Mouse (Mus musculus) forebrain, embryonic 14.5 days (tissue): ENCODE results near the gene Ambra1. TPM values are rescaled to one million over a fixed set of nuclear protein-coding genes. Genes with fewer than 3 reads are reported as not detected.

Source experiments
- ATAC-seq: fragments of 200-750 bp; cut with Nextera tagmentation; 2 replicates; pipeline ENCODE4 v1.8.0; 2017; ENCODE audit warnings: mild to moderate bottlenecking, moderate library complexity
- DNase-seq: peaks from one replicate; pipeline ENCODE4 v3.0.0-alpha.2; 2015; ENCODE audit warnings: low spot score
- H3K27ac ChIP-seq: fragments of 300-500 bp; sonication (generic); 2 replicates; pipeline ENCODE4 v1.5.1; 2014; ENCODE audit warnings: low read depth, mild to moderate bottlenecking, control low read depth, low read length, moderate library complexity
- H3K27me3 ChIP-seq: fragments of 300-500 bp; sonication (generic); replicated peaks from 2 replicates; pipeline ENCODE4 v1.6.1; 2014; ENCODE audit warnings: low read length, control low read depth, mixed read lengths; ENCODE audit not compliant: control insufficient read depth, insufficient read depth
- H3K36me3 ChIP-seq: fragments of 300-500 bp; sonication (generic); 2 replicates; pipeline ENCODE4 v1.6.1; 2014; ENCODE audit warnings: low read length, control low read depth; ENCODE audit not compliant: control insufficient read depth, insufficient read depth
- H3K4me1 ChIP-seq: fragments of 300-500 bp; sonication (generic); 2 replicates; pipeline ENCODE4 v1.6.1; 2014; ENCODE audit warnings: antibody characterized with exemption, low read length, control low read depth; ENCODE audit not compliant: control insufficient read depth, insufficient read depth
- H3K4me2 ChIP-seq: fragments of 300-500 bp; sonication (generic); 2 replicates; pipeline ENCODE4 v1.6.1; 2014; ENCODE audit warnings: mild to moderate bottlenecking, control low read depth, low read length
- H3K4me3 ChIP-seq: fragments of 300-500 bp; sonication (generic); 2 replicates; pipeline ENCODE4 v1.5.1; 2014; ENCODE audit warnings: low read depth, low read length, control low read depth
- H3K9ac ChIP-seq: fragments of 300-500 bp; sonication (generic); 2 replicates; pipeline ENCODE4 v1.6.1; 2014; ENCODE audit warnings: mild to moderate bottlenecking, low read length, control low read depth, moderate library complexity
- H3K9me3 ChIP-seq: fragments of 300-500 bp; sonication (generic); replicated peaks from 2 replicates; pipeline ENCODE4 v1.6.1; 2016; ENCODE audit warnings: low read length, control low read depth, mixed read lengths; ENCODE audit not compliant: control insufficient read depth
- WGBS: fragments of 180-500 bp; shearing (Covaris S2); extraction: QIAGEN DNeasy Blood & Tissue Kit; methylation state at CpG from one replicate; pipeline ENCODE4 v1.1.7; 2014; 5-methylcytosine and 5-hydroxymethylcytosine counted together
- polyA plus RNA-seq: library from polyadenylated mRNA; unstranded; fragments of >200 nt; fragmentation: Nextera tagmentation; extraction: Ambion mirVana; gene quantifications from 2 replicates; pipeline ENCODE4 v1.2.1, GENCODE M21; 2014

Gene Ambra1
- polyA plus RNA-seq, 1 experiment from 2014 or later: 14.8 TPM

- Histone ChIP-seq H3K27me3 (no peaks in the 10 kb centered on the region), H3K27ac (peak overlapping the region; percentile 84), H3K9ac (peak overlapping the region; percentile 35), H3K4me2 (peak overlapping the region; percentile 32), H3K4me3 (no peak overlapping the region), H3K9me3 (no peaks in the 10 kb centered on the region), H3K4me1 (peaks cover 31% of the 10 kb centered on the region), H3K36me3 (no peaks in the 10 kb centered on the region)
- WGBS: 60% methylated on average over 17 of the region's 17 CpGs
- ATAC-seq: peak; percentile 27
- peak; percentile 61 for DNase-seq
These were observed 219.7 kb downstream of the Ambra1 start for GRCm38 (mm10) chr2:91949411-91950274.

GRCm38 (mm10) chr2:91950275-91951085 is 220.5 kb downstream of the Ambra1 start:
- peak; percentile 78 for DNase-seq
- no peak overlapping the region for H3K4me3 ChIP-seq
- H3K9me3 ChIP-seq: no peaks in the 10 kb centered on the region
- no peaks in the 10 kb centered on the region for H3K36me3 ChIP-seq
- WGBS: 13% methylated on average over 15 of the region's 15 CpGs
- H3K9ac ChIP-seq: peak overlapping the region; percentile 35
- H3K4me1 ChIP-seq: peaks cover 31% of the 10 kb centered on the region
- ATAC-seq: peak; percentile 70
- H3K4me2 ChIP-seq: peak overlapping the region; percentile 32
- no peaks in the 10 kb centered on the region for H3K27me3 ChIP-seq
- H3K27ac ChIP-seq: peak overlapping the region; percentile 84

DNA sequence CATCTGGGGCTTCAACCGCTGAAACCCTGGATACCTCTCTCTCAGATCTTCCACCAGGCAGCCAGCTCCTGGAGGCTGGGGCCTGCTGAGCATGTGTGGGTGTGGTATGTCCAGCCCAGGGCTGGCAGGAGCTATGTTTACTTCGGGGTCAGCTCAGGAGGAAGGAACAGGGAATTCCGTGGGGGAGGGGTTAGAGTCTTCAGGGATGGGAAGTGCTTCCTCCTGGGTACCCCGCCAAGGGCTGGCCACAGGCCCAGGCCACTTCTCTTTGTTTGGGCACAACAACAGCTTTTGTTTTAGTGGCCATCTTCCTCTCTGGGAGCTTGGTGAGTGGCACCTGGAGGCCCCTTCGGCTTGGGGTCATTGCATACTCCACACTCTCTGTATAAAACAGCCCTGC is 223.9 kb downstream of the Ambra1 start:
- H3K9ac ChIP-seq: no peak overlapping the region
- DNase-seq (no peak), ATAC-seq (no peak)
- H3K4me1 ChIP-seq: peaks cover 33% of the 10 kb centered on the region
- no peak overlapping the region for H3K4me3 ChIP-seq
- H3K36me3 ChIP-seq: no peaks in the 10 kb centered on the region
- no peaks in the 10 kb centered on the region for H3K9me3 ChIP-seq
- H3K4me2 ChIP-seq: no peak overlapping the region
- no peak overlapping the region for H3K27ac ChIP-seq
- H3K27me3 ChIP-seq: no peaks in the 10 kb centered on the region
- WGBS: 32% methylated on average over 5 of the region's 5 CpGs

GRCm38 (mm10) chr2:91955121-91955591 is 225.2 kb downstream of the Ambra1 start:
- DNase-seq: peak; percentile 33
- 70% methylated on average over 4 of the region's 4 CpGs for WGBS
- no peak overlapping the region for H3K27ac ChIP-seq

GRCm38 (mm10) chr2:91955875-91956274 is 225.9 kb downstream of the Ambra1 start:
- Histone ChIP-seq H3K27me3 (no peaks in the 10 kb centered on the region), H3K36me3 (no peaks in the 10 kb centered on the region), H3K9ac (no peak overlapping the region), H3K27ac (no peak overlapping the region), H3K9me3 (no peaks in the 10 kb centered on the region), H3K4me1 (peaks cover 12% of the 10 kb centered on the region), H3K4me3 (no peak overlapping the region), H3K4me2 (no peak overlapping the region)
- DNase-seq (no peak), ATAC-seq (no peak)
- WGBS: 93% methylated on average over 6 of the region's 6 CpGs

More at GRCm38 (mm10) chr2:91955121-91955591, 225.2 kb downstream of the Ambra1 start:
- Histone ChIP-seq H3K27me3 (no peaks in the 10 kb centered on the region), H3K9me3 (no peaks in the 10 kb centered on the region), H3K4me1 (peaks cover 19% of the 10 kb centered on the region), H3K4me3 (no peak overlapping the region), H3K4me2 (no peak overlapping the region), H3K9ac (no peak overlapping the region), H3K36me3 (no peaks in the 10 kb centered on the region)
- ATAC-seq: no peak

DNA sequence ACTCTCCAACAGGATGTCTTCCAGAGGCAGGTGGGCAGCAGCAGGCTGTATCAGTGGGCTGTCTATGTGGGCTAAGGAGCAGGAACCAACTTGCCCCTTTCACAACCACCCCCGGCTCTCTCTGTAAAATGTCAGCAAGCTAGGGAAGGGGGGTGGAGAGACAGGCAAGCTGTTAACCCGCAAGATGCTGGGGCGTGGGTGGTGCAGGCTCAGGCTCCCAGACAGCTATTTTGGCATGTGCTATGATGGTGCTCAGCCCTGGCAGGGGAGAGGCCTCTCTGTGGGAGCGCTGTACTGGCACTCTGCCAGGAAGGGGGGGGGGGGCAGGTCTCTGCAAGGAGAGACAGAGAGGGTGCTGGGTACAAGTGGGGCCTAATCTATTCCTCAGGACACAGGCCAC is 227.2 kb downstream of the Ambra1 start:
- Histone ChIP-seq H3K4me1 (peaks cover 15% of the 10 kb centered on the region), H3K27ac (peak overlapping the region; percentile 86), H3K9ac (no peak overlapping the region), H3K4me3 (no peak overlapping the region), H3K36me3 (no peaks in the 10 kb centered on the region), H3K4me2 (peak overlapping the region; percentile 21; the same call in 1 of the 2 replicates), H3K27me3 (no peaks in the 10 kb centered on the region), H3K9me3 (no peaks in the 10 kb centered on the region)
- WGBS: 19% methylated on average over 4 of the region's 4 CpGs
- peak; percentile 87 for ATAC-seq
- peak; percentile 80 for DNase-seq

- 77% methylated on average over 8 of the region's 8 CpGs for WGBS
- no peak overlapping the region for H3K4me2 ChIP-seq
- no peak for DNase-seq
- H3K4me3 ChIP-seq: no peak overlapping the region
- ATAC-seq: no peak
- no peaks in the 10 kb centered on the region for H3K36me3 ChIP-seq
- H3K9ac ChIP-seq: no peak overlapping the region
- peaks cover 16% of the 10 kb centered on the region for H3K4me1 ChIP-seq
- no peaks in the 10 kb centered on the region for H3K27me3 ChIP-seq
- H3K27ac ChIP-seq: no peak overlapping the region
- H3K9me3 ChIP-seq: no peaks in the 10 kb centered on the region
These were observed 228.1 kb downstream of the Ambra1 start for GRCm38 (mm10) chr2:91958049-91958448.

GRCm38 (mm10) chr2:91958701-91959457 is 228.9 kb downstream of the Ambra1 start:
- ATAC-seq (no peak), DNase-seq (peak; percentile 61)
- Histone ChIP-seq H3K9ac (no peak overlapping the region), H3K27me3 (no peaks in the 10 kb centered on the region), H3K4me2 (no peak overlapping the region), H3K4me1 (peaks cover 16% of the 10 kb centered on the region), H3K4me3 (no peak overlapping the region), H3K9me3 (no peaks in the 10 kb centered on the region), H3K36me3 (no peaks in the 10 kb centered on the region), H3K27ac (no peak overlapping the region)
- 54% methylated on average over 10 of the region's 10 CpGs for WGBS
